Mouse (Mus musculus): Measurements from ENCODE around the gene Prl8a2.

Gene Prl8a2

GRCm38 (mm10) chr13:27345373-27345772, at the start of gene Prl8a2:
Gene Prl8a2 (plus strand): TSS chr13:27345673.
- DNase-seq = no peak

GRCm38 (mm10) chr13:27312334-27313225, 32.9 kb upstream of the Prl8a2 start, which contains the start of gene Prl6a1:
Gene Prl6a1 (plus strand): TSS chr13:27312627.
- no peak for DNase-seq

GRCm38 (mm10) chr13:27334989-27335388, 10.5 kb upstream of the Prl8a2 start:
- DNase-seq = no peak

- DNase-seq = no peak
Observed at GRCm38 (mm10) chr13:27342733-27343275, 2.7 kb upstream of the Prl8a2 start.

- DNase-seq = no peak
Observed at GRCm38 (mm10) chr13:27390746-27391145, 45.3 kb downstream of the Prl8a2 start, which contains the start of gene Prl2b1. Gene Prl2b1 (minus strand): TSS chr13:27390846.

GRCm38 (mm10) chr13:27399061-27399724, 53.7 kb downstream of the Prl8a2 start:
- no peak for DNase-seq

Data from right cerebral cortex, postnatal 14 days (tissue).